Mouse (Mus musculus) CH12.LX (cell line): ENCODE data around the gene Rsrp1. TPM values are rescaled to one million over a fixed set of nuclear protein-coding genes. Genes with fewer than 3 reads are reported as not detected.

Experiments
- DNase-seq: peaks from one replicate; pipeline ENCODE4 v3.0.0-alpha.2; 2013; ENCODE audit errors: extremely low read depth
- H3K27ac ChIP-seq: 2 replicates; pipeline ENCODE4 v1.5.1; 2012; ENCODE audit warnings: low read depth, mild to moderate bottlenecking, control low read depth, moderate library complexity; ENCODE audit not compliant: insufficient read depth
- H3K27me3 ChIP-seq: replicated peaks from 2 replicates; pipeline ENCODE3; 2012; ENCODE audit warnings: inconsistent platforms
- H3K36me3 ChIP-seq, 2 experiments: replicated peaks in 1 of 2; 2 replicates each; pipeline versions ENCODE3 to v1.6.1; 2012; ENCODE audit warnings: inconsistent platforms in 1 of 2, low read length in 1 of 2, mild to moderate bottlenecking in 1 of 2, mixed read lengths in 1 of 2, moderate library complexity in 1 of 2; ENCODE audit not compliant: control insufficient read depth in 1 of 2, insufficient read depth in 1 of 2
- H3K4me1 ChIP-seq, 2 experiments: 2 replicates each; pipeline ENCODE4 v1.6.1; 2012; ENCODE audit warnings: inconsistent platforms in 1 of 2, moderate library complexity in 1 of 2; ENCODE audit not compliant: insufficient read depth in 2 of 2, control insufficient read depth in 1 of 2
- H3K4me2 ChIP-seq: 2 replicates; pipeline ENCODE4 v1.6.1; 2012; ENCODE audit warnings: low read depth, mild to moderate bottlenecking, control low read depth; ENCODE audit not compliant: poor library complexity, insufficient read depth, severe bottlenecking
- H3K4me3 ChIP-seq, 3 experiments: fragments of 150-350 bp in 1 of 3; sonication (generic) in 1 of 3; replicated peaks in 1 of 3; 2 replicates each; pipeline versions ENCODE3 to v1.5.1; 2011 to 2012; ENCODE audit warnings: low read depth in 2 of 3, low read length in 2 of 3, mild to moderate bottlenecking in 2 of 3, moderate library complexity in 2 of 3, control low read depth in 1 of 3, improper control_type of control experiment in 1 of 3, inconsistent platforms in 1 of 3, mixed read lengths in 1 of 3; ENCODE audit not compliant: poor library complexity in 1 of 3
- H3K79me2 ChIP-seq: replicated peaks from 2 replicates; pipeline ENCODE4 v1.6.1; 2012; ENCODE audit warnings: mild to moderate bottlenecking, moderate library complexity; ENCODE audit not compliant: control insufficient read depth, poor library complexity, insufficient read depth, severe bottlenecking; ENCODE audit errors: extremely low read depth
- H3K9ac ChIP-seq: 2 replicates; pipeline ENCODE4 v1.6.1; 2012; ENCODE audit warnings: low read depth, mild to moderate bottlenecking, control low read depth, moderate library complexity; ENCODE audit not compliant: insufficient read depth
- H3K9me3 ChIP-seq: replicated peaks from 2 replicates; pipeline ENCODE3; 2012; ENCODE audit warnings: low read length, inconsistent platforms, mixed read lengths
- BHLHE40 ChIP-seq: IDR thresholded peaks from 2 replicates; pipeline ENCODE4 v1.6.1; 2011; ENCODE audit warnings: mild to moderate bottlenecking, low read depth, low read length, improper control_type of control experiment
- CHD1 ChIP-seq: IDR thresholded peaks from 2 replicates; pipeline ENCODE4 v1.6.1; 2012; ENCODE audit warnings: low read depth, low read length, improper control_type of control experiment, inconsistent platforms
- EP300 ChIP-seq: IDR thresholded peaks from 2 replicates; pipeline ENCODE4 v1.6.1; 2011; ENCODE audit warnings: low read length, improper control_type of control experiment
- GABPA ChIP-seq: IDR thresholded peaks from 2 replicates; pipeline ENCODE4 v1.6.1; 2012; ENCODE audit warnings: low read depth, low read length, improper control_type of control experiment, inconsistent platforms; ENCODE audit not compliant: insufficient replicate concordance
- JUN ChIP-seq: IDR thresholded peaks from 2 replicates; pipeline ENCODE4 v1.6.1; 2011; ENCODE audit warnings: low read depth, mild to moderate bottlenecking, low read length, improper control_type of control experiment, moderate library complexity; ENCODE audit not compliant: insufficient read depth
- JUND ChIP-seq: conservative IDR thresholded peaks from 2 replicates; pipeline ENCODE4 v1.6.1; 2011; ENCODE audit warnings: low read depth, low read length, improper control_type of control experiment
- KAT2A ChIP-seq: IDR thresholded peaks from 2 replicates; pipeline ENCODE4 v1.6.1; 2012; ENCODE audit warnings: low read length, improper control_type of control experiment, inconsistent platforms; ENCODE audit not compliant: insufficient replicate concordance
- MAFK ChIP-seq: IDR thresholded peaks from 2 replicates; pipeline ENCODE4 v1.6.1; 2011; ENCODE audit warnings: low read length, improper control_type of control experiment; ENCODE audit not compliant: insufficient replicate concordance
- MEF2A ChIP-seq: IDR thresholded peaks from 2 replicates; pipeline ENCODE4 v1.6.1; 2014; ENCODE audit warnings: low read depth, mild to moderate bottlenecking, inconsistent platforms, low read length, improper control_type of control experiment, borderline replicate concordance
- MXI1 ChIP-seq: IDR thresholded peaks from 2 replicates; pipeline ENCODE4 v1.6.1; 2011; ENCODE audit warnings: mild to moderate bottlenecking, low read depth, low read length, improper control_type of control experiment
- MYC ChIP-seq: IDR thresholded peaks from 2 replicates; pipeline ENCODE4 v1.6.1; 2011; ENCODE audit warnings: low read depth, mild to moderate bottlenecking, improper control_type of control experiment, low read length
- NELFE ChIP-seq: IDR thresholded peaks from 2 replicates; pipeline ENCODE4 v1.6.1; 2011; ENCODE audit warnings: low read depth, low read length, improper control_type of control experiment
- NRF1 ChIP-seq: IDR thresholded peaks from 2 replicates; pipeline ENCODE4 v1.6.1; 2014; ENCODE audit warnings: low read depth, mild to moderate bottlenecking, inconsistent platforms, low read length, improper control_type of control experiment, moderate library complexity
- POLR2A ChIP-seq: IDR thresholded peaks from 2 replicates; pipeline ENCODE4 v1.6.1; 2011; ENCODE audit warnings: low read depth, mild to moderate bottlenecking, improper control_type of control experiment, low read length
- RAD21 ChIP-seq: IDR thresholded peaks from 2 replicates; pipeline ENCODE4 v1.6.1; 2011; ENCODE audit warnings: low read depth, mild to moderate bottlenecking, low read length, improper control_type of control experiment, moderate library complexity
- SIN3A ChIP-seq: IDR thresholded peaks from 2 replicates; pipeline ENCODE4 v1.6.1; 2012; ENCODE audit warnings: low read length, improper control_type of control experiment, inconsistent platforms
- TBP ChIP-seq: conservative IDR thresholded peaks from 2 replicates; pipeline ENCODE4 v1.6.1; 2011; ENCODE audit warnings: low read depth, low read length, improper control_type of control experiment
- TCF12 ChIP-seq: IDR thresholded peaks from 2 replicates; pipeline ENCODE4 v1.6.1; 2014; ENCODE audit warnings: low read depth, mild to moderate bottlenecking, inconsistent platforms, low read length, improper control_type of control experiment
- UBTF ChIP-seq: IDR thresholded peaks from 2 replicates; pipeline ENCODE4 v1.6.1; 2012; ENCODE audit warnings: low read depth, mild to moderate bottlenecking, inconsistent platforms, low read length, improper control_type of control experiment, moderate library complexity
- USF1 ChIP-seq: IDR thresholded peaks from 2 replicates; pipeline ENCODE4 v1.6.1; 2014; ENCODE audit warnings: low read depth, mild to moderate bottlenecking, inconsistent platforms, low read length, improper control_type of control experiment
- dilution Hi-C: fragments of 300-500 bp; cut with MboI; formaldehyde crosslinking; loops from 2 replicates; pipeline ENCODE4 v1.14.3; 2020; ENCODE audit warnings: low sequenced_read_pairs; ENCODE audit not compliant: extremely low pct_unique_long_range_greater_than_20kb, extremely low pct_ligation_motif_present
- in situ Hi-C: fragments of 300-500 bp; cut with MboI; formaldehyde crosslinking; loops from 3 replicates; pipeline ENCODE4 v1.14.3; 2019; ENCODE audit warnings: low sequenced_read_pairs, low pct_ligation_motif_present, low pct_unique_long_range_greater_than_20kb, mixed read lengths
- polyA plus RNA-seq: library from polyadenylated mRNA; unstranded; fragments of >175 nt; gene quantifications from 2 replicates; pipeline ENCODE4 v1.2.1, GENCODE M21; 2012; ENCODE audit warnings: low read depth; ENCODE audit not compliant: insufficient read length
- total RNA-seq, 2 experiments: library from RNA; depleted of rRNA; stranded (reverse); fragments of 300-350 nt in 1 of 2; fragments of >200 nt in 1 of 2; gene quantifications; 2 replicates each; pipeline ENCODE4 v1.2.3; 2012 to 2014

Gene Rsrp1
- total and polyA plus RNA-seq, 3 experiments = 51.2 to 69.4 (median 61.3) TPM

- in situ Hi-C loops (no loop called here), dilution Hi-C loops (no loop called here)
- Histone ChIP-seq H3K27ac (no peak overlapping the region), H3K9ac (no peak overlapping the region), H3K36me3 (no peaks in the 10 kb centered on the region), H3K79me2 (no peaks in the 10 kb centered on the region), H3K27me3 (peaks cover 18% of the 10 kb centered on the region), H3K4me2 (no peak overlapping the region), H3K9me3 (no peaks in the 10 kb centered on the region), H3K4me3 (no peak overlapping the region), H3K4me1 (peaks cover 0 to 5% of the 10 kb centered on the region in 2 experiments; a peak in 2 of 4 replicates)
- DNase-seq = no peak
- no peak for TF ChIP-seq EP300
- no peak for TF ChIP-seq NRF1
- no peak for TF ChIP-seq UBTF
- TF ChIP-seq RAD21 = no peak
- TF ChIP-seq JUND = no peak
- no peak for TF ChIP-seq USF1
- no peak for TF ChIP-seq TBP
Measured at GRCm38 (mm10) chr4:134950518-134951091, 27.2 kb downstream of the Rsrp1 start.

GRCm38 (mm10) chr4:134954461-134954860 lies 31.1 kb downstream of the Rsrp1 start:
- Histone ChIP-seq H3K27ac (no peak overlapping the region), H3K79me2 (no peaks in the 10 kb centered on the region), H3K4me1 (peaks cover 0 to 7% of the 10 kb centered on the region in 2 experiments; a peak in 3 of 4 replicates), H3K4me2 (no peak overlapping the region), H3K27me3 (peaks cover 33% of the 10 kb centered on the region), H3K9ac (no peak overlapping the region), H3K9me3 (no peaks in the 10 kb centered on the region), H3K36me3 (no peaks in the 10 kb centered on the region), H3K4me3 (no peak overlapping the region)
- DNase-seq = no peak
- in situ Hi-C loops (no loop called here), dilution Hi-C loops (no loop called here)
- TF ChIP-seq BHLHE40 = no peak
- no peak for TF ChIP-seq KAT2A
- no peak for TF ChIP-seq SIN3A
- no peak for TF ChIP-seq UBTF
- no peak for TF ChIP-seq JUN
- TF ChIP-seq TCF12 = no peak
- TF ChIP-seq POLR2A = no peak
- no peak for TF ChIP-seq MAFK
- no peak for TF ChIP-seq GABPA
- no peak for TF ChIP-seq CHD1
- no peak for TF ChIP-seq MYC
- no peak for TF ChIP-seq EP300
- no peak for TF ChIP-seq MXI1
- no peak for TF ChIP-seq MEF2A
- TF ChIP-seq NELFE = no peak
